Mouse (Mus musculus): Measurements from ENCODE around the gene Spag9.

- no peak for TF ChIP-seq EP300 (IDR thresholded peaks at IDR 0.05)
- no peak for TF ChIP-seq CTCF (IDR thresholded peaks at IDR 0.05)
Observed at GRCm38 (mm10) chr11:94047288-94047687, 51.4 kb downstream of the Spag9 start.
